Mouse (Mus musculus): ENCODE data around the gene Ikzf5. TPM values are rescaled to one million over a fixed set of nuclear protein-coding genes. Genes with fewer than 3 reads are reported as not detected.

The Ikzf5 gene
- polyA plus RNA-seq, 1 experiment from 2014 or later: 16.9 TPM

DNA sequence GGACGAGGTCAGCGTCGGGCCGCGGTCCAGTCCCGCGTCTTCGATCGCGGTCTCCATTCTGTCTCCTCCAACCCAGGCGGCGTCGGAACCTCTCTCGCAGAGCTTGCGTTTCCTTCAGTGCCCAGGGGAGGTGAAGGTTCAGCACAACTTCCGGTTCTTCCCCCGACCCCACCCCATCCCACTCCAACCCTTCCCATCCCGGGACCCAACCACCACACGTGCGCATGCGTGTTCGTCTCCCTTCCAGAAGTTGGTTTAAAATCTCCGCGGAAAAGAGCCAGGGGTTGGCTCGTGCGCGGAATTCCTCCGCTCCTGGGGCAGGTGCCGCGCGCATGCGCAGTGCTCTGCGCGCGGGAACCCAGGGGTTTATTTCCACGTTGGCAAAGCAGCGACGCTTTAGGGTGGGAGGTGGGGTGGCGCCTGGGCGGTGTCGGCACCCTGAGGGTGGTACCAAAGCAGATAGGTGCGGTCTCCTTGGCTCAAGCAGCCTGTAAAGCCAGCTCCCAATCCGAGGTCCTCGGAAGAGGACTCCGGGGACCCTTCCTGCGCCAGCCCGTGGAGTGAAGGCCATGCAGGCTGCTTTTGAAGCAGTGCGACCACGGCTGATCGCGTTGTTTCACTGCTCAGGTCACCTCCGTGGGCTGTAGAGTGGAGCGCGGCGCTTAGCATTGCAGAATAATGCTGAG, 47.6 kb downstream of the Ikzf5 start, which contains the start of gene 2310057M21Rik:
Gene 2310057M21Rik (minus strand): TSS at position 145 of the 686 bp plus-strand sequence.
- Histone ChIP-seq H3K27ac (ENCODE audit: low read length) (peak within 1 kb of the TSS; percentile 97), H3K4me3 (ENCODE audit: low read length) (peak within 1 kb of the TSS; percentile 84), H3K27me3 (ENCODE audit: control insufficient read depth, insufficient read depth, low read depth, low read length) (no peaks in the 10 kb centered on the region), H3K9ac (ENCODE audit: low read length) (peak within 1 kb of the TSS; percentile 92), H3K4me1 (replicated peaks; ENCODE audit: control insufficient read depth, insufficient read depth, low read length) (peaks cover 13% of the 10 kb centered on the region), H3K36me3 (ENCODE audit: control insufficient read depth, insufficient read depth, low read length) (peaks cover 13% of the 10 kb centered on the region; the same call in 1 of the 2 replicates), H3K9me3 (ENCODE audit: control insufficient read depth, low read length) (no peaks in the 10 kb centered on the region), H3K4me2 (ENCODE audit: low read depth, low read length) (peak within 1 kb of the TSS; percentile 94)
- peak; percentile 99 for ATAC-seq (ENCODE audit: low read depth)
- WGBS: under 1% methylated on average over 55 of the region's 55 CpGs

DNA sequence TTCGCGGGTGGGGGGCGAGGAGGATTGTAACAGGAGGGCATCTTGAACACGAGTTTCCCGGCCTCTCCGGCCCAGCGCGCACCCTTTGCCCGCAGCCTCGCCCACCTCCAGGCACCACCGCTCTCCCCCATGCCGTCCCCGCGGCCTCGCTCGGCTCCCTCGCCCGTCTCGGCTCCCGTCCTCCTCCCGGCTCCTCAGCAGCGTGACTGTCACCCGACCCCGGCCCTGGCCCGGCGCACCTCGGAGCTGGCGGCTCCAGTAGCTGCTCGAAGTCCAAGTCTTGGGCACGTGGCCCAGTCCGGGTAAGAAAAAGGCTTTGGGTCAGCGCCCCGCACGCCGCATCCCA, 48.1 kb downstream of the Ikzf5 start:
- Histone ChIP-seq H3K4me2 (ENCODE audit: low read depth, low read length) (peak overlapping the region; percentile 94), H3K27me3 (ENCODE audit: control insufficient read depth, insufficient read depth, low read depth, low read length) (no peaks in the 10 kb centered on the region), H3K9ac (ENCODE audit: low read length) (peak overlapping the region; percentile 92), H3K4me3 (ENCODE audit: low read length) (peak overlapping the region; percentile 84), H3K27ac (ENCODE audit: low read length) (peak overlapping the region; percentile 91), H3K9me3 (ENCODE audit: control insufficient read depth, low read length) (no peaks in the 10 kb centered on the region), H3K36me3 (ENCODE audit: control insufficient read depth, insufficient read depth, low read length) (peaks cover 16% of the 10 kb centered on the region; the same call in 1 of the 2 replicates), H3K4me1 (replicated peaks; ENCODE audit: control insufficient read depth, insufficient read depth, low read length) (peaks cover 13% of the 10 kb centered on the region)
- WGBS: under 1% methylated on average over 35 of the region's 35 CpGs
- ATAC-seq (ENCODE audit: low read depth): peak; percentile 74

DNA sequence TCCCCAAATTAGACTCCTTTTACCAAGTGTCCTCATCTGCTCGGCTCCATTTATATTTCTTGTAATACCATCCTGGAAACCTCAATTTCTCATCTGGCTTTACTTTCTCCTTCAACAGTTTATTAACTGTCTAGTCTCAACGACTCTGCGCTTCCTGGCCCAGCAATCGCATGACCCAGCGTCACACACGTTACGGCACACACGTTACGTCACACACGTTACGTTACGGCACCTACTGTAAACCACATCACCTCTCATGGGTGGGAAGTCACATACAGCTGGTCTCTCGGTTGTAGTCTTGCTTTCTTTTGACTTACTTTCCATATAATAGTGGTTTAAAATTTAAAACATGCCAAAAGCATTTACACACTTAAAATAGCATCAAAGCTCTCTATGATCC, 54.2 kb downstream of the Ikzf5 start:
- Histone ChIP-seq H3K9me3 (ENCODE audit: control insufficient read depth, low read length) (no peaks in the 10 kb centered on the region), H3K4me2 (ENCODE audit: low read depth, low read length) (no peak overlapping the region), H3K36me3 (ENCODE audit: control insufficient read depth, insufficient read depth, low read length) (peaks cover 27% of the 10 kb centered on the region), H3K9ac (ENCODE audit: low read length) (no peak overlapping the region), H3K4me1 (replicated peaks; ENCODE audit: control insufficient read depth, insufficient read depth, low read length) (peaks cover 3% of the 10 kb centered on the region), H3K4me3 (ENCODE audit: low read length) (no peak overlapping the region), H3K27me3 (ENCODE audit: control insufficient read depth, insufficient read depth, low read depth, low read length) (no peaks in the 10 kb centered on the region), H3K27ac (ENCODE audit: low read length) (no peak overlapping the region)
- ATAC-seq (ENCODE audit: low read depth): no peak
- WGBS: 90% methylated on average over 13 of the region's 13 CpGs

DNA sequence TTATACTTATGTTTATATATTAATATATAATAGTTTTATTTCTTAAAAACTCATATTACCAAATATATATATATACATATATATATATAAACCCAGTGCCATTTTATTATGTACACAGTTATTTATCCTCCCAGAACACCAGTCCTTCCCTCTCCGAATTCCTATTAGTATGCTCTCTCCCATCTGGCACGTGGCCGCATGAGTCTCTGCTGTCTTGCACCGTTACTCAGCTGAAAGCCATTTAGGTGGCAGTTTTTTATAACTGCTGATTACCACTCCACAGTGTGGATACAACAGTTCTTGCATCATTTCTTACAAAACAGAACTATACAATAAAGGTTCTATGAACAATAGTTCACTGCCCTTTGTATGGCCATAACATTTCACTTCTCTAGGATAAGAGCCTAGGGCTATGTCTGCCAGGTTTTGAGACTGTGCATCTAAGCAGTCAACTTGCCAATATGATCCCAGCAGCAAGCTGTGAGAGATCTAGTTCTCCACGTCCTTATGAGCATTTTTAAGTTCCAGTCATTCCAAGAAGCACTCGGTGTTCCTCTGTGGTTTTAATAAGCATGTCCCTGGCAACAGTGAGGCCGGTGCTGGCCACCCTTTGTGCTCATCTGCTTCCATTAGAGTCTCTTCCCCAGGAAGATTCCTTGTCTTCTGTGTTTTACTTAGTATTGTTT, 64.3 kb downstream of the Ikzf5 start:
- H3K4me2 ChIP-seq (ENCODE audit: low read depth, low read length): no peak overlapping the region
- 85% methylated on average over 7 of the region's 7 CpGs for WGBS
- no peaks in the 10 kb centered on the region for H3K27me3 ChIP-seq (ENCODE audit: control insufficient read depth, insufficient read depth, low read depth, low read length)
- no peak overlapping the region for H3K27ac ChIP-seq (ENCODE audit: low read length)
- no peak overlapping the region for H3K4me3 ChIP-seq (ENCODE audit: low read length)
- no peaks in the 10 kb centered on the region for H3K4me1 ChIP-seq (replicated peaks; ENCODE audit: control insufficient read depth, insufficient read depth, low read length)
- H3K36me3 ChIP-seq (ENCODE audit: control insufficient read depth, insufficient read depth, low read length): peaks cover 31% of the 10 kb centered on the region
- no peak for ATAC-seq (ENCODE audit: low read depth)
- no peaks in the 10 kb centered on the region for H3K9me3 ChIP-seq (ENCODE audit: control insufficient read depth, low read length)
- no peak overlapping the region for H3K9ac ChIP-seq (ENCODE audit: low read length)

Other genes with a start within 250 kb of the Ikzf5 start
- gene 5430419D17Rik, start 236.1 kb downstream of the Ikzf5 start, polyA plus RNA-seq (2015; fragmentation: Nextera tagmentation; extraction: Ambion mirVana): 0.01 TPM in 1 of 2 replicates, not detected in the other
- gene Cuzd1, start 88.2 kb downstream of the Ikzf5 start, polyA plus RNA-seq (2015; fragmentation: Nextera tagmentation; extraction: Ambion mirVana): not detected in 2 replicates
- 0.35 TPM in 1 of 2 replicates, not detected in the other for gene Fam24b, start 81.0 kb downstream of the Ikzf5 start, polyA plus RNA-seq (2015; fragmentation: Nextera tagmentation; extraction: Ambion mirVana)
- not detected in 2 replicates for gene Fam24a, start 76.7 kb downstream of the Ikzf5 start, polyA plus RNA-seq (2015; fragmentation: Nextera tagmentation; extraction: Ambion mirVana)
- 19.6 and 21.3 TPM in 2 replicates for gene 2310057M21Rik, start 47.8 kb downstream of the Ikzf5 start, polyA plus RNA-seq (2015; fragmentation: Nextera tagmentation; extraction: Ambion mirVana)
- gene Pstk, start 39.4 kb downstream of the Ikzf5 start, polyA plus RNA-seq (2015; fragmentation: Nextera tagmentation; extraction: Ambion mirVana): 57.8 and 61.4 TPM in 2 replicates
- 198 and 207 TPM in 2 replicates for gene Acadsb, start 80 bp upstream of the Ikzf5 start, polyA plus RNA-seq (2015; fragmentation: Nextera tagmentation; extraction: Ambion mirVana)
- gene Hmx3, start 132.3 kb upstream of the Ikzf5 start, polyA plus RNA-seq (2015; fragmentation: Nextera tagmentation; extraction: Ambion mirVana): not detected in 2 replicates
- gene Hmx2, start 138.3 kb upstream of the Ikzf5 start, polyA plus RNA-seq (2015; fragmentation: Nextera tagmentation; extraction: Ambion mirVana): not detected in 2 replicates
- gene Bub3, start 149.7 kb upstream of the Ikzf5 start, polyA plus RNA-seq (2015; fragmentation: Nextera tagmentation; extraction: Ambion mirVana): 243 and 245 TPM in 2 replicates